Mouse (Mus musculus): ENCODE results near the gene Ano2.
A peak's percentile ranks its signal among the peaks of the same experiment; 100 is the strongest.

Ano2 gene

GRCm38 (mm10) chr6:125690057-125690703 lies at the start of gene Ano2:
TSS of gene Ano2 (plus strand) at chr6:125690419.
- peak; percentile 3 for DNase-seq

DNA sequence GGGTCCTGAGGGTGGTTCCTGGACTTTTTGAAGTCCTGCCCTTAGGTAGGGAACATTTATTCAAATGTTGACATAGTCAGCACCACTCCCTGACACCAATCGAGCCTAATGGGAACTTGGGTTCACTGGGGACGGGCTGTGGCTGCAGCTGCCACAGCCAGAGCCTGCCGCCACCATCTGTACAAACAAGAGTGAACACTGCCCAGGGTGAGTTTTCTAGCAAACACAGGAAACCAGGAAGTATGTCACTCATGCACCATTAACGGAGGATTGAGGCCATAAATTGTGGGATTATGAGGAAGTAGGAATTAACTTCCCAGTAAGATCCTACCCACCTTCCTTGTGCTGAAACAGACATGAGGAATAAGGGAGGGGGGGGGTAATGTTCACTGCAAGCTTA lies 49.7 kb upstream of the Ano2 start:
- DNase-seq: no peak

- DNase-seq: no peak
Measured at GRCm38 (mm10) chr6:125641146-125641545, 49.1 kb upstream of the Ano2 start.

GRCm38 (mm10) chr6:125648964-125649363 lies 41.3 kb upstream of the Ano2 start:
- no peak for DNase-seq

DNA sequence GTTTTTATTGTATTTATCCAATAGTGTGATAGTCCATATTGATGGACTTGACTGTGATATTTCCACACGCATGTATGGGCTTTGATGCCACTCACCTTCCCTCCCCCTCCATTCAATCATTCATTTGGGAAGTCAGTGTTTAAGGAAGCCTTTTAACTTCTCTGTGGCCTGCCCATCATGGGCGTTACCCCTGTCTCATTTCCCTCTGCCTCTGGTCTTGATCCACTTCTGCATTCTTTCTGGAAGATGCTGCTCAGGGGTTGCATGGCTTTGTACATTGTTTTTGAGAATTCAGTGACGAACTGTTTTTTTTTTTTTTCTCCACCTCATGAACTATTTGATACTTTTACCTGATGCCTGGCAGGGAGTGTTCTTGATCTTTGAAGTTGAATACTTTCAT lies 38.9 kb upstream of the Ano2 start:
- no peak for DNase-seq

DNA sequence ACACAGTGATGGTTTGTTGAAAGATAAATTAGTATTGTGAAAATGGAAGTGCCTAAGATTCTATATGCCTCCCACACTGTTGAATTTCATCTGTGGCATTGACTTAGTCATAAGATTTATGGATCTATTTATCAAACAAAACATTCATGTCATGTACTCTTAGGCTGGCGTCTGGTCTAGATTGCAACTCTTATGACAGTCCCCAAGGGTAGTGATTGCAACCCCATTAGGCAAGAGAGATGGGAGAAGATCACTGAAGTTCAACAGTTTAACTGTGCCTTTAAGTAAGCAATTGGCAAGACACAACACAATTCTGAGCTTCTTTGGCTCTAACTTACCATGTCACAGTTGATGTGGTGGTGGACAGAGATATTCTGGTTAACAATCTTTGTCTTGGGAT lies 36.8 kb upstream of the Ano2 start:
- no peak for DNase-seq

DNA sequence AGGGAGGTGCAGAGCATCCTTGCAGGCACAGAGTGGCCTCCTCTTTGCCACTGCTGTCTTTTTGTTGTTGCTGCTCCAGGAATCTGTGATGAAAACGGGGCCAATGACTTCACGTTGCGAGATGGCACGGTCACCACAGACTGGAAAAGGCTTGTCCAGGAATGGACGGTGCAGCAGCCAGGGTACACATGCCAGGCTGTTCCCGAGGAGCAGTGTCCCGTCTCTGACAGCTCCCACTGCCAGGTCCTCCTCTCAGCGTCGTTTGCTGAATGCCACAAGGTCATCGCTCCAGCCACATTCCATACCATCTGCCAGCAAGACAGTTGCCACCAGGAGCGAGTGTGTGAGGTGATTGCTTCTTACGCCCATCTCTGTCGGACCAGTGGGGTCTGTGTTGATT lies 33.3 kb upstream of the Ano2 start:
- DNase-seq: peak; percentile 10

DNA sequence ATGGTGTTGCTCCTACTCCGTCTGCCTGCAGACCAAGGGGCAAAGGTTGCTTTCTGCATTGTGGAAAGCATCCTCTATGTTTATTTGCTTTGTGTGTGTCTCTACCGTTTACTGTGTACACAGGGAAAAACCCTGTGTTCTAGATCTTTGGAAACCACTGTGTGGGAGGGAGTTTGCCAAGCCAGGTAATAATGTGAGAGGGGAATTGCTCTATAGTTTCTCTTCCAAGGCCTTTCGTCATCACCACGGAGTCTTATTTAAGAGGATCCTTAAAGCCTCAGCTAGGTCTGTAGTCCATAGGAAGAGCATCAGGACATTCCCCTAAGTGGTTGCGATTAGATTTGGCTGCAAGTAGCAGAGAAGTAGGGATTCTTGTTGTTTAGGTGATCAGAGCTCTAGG lies 32.3 kb upstream of the Ano2 start:
- DNase-seq: no peak

DNA sequence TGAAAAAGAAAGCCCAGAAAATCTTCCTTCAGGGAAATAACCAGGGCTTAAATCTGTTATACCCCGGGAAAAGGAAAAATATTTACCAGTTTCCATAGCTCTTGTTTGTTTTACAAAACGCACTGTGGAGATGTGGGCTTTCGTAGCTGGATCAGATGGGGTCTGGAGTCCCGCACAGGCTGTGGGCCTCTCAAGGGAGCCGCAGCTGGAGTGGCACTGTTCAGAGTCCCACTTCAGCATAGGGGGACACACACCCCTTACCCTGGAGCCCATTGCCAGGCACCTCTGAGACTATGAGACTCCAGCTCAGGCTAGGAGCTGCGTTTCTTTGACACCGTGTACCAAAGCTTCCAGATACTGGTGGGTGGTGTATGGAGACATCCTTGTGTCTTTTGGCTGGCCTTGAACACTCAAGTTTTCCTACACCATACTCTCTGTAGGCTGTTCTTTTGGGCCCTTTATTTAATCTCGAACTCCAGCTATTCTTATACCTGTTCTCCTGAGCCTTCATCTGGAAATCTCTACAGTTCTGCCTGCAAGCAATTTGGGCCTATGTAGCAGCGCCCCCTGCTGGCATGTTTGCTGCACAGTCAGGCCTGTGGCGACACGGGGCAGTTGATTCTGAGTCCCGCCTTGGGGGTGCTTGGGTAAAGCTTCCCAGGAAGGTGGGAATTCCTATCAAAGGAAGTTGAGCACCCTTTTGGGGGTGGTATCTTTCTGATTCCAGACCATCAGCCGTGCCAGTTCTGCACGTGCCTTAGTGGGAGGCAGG lies 28.9 kb upstream of the Ano2 start:
- DNase-seq: peak; percentile 33

DNA sequence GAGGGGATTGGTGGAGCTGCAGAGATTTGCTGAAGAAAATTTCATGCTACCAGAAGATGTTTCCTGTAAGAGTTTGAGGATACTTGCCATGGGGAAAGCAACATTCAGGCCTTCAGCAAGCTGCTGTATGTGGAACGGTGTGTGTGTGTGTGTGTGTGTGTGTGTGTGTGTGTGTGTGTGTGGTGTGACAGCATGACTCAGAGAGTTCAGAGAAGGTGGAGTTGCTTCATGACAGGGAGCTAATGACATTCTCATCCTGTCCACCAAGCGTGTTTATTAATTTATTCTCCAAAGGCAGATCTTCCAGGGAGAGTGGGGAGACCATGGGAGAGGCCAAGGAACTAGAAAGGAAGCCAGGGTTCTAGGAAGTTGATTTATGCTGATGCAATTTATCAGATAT lies 26.3 kb upstream of the Ano2 start:
- no peak for DNase-seq

DNA sequence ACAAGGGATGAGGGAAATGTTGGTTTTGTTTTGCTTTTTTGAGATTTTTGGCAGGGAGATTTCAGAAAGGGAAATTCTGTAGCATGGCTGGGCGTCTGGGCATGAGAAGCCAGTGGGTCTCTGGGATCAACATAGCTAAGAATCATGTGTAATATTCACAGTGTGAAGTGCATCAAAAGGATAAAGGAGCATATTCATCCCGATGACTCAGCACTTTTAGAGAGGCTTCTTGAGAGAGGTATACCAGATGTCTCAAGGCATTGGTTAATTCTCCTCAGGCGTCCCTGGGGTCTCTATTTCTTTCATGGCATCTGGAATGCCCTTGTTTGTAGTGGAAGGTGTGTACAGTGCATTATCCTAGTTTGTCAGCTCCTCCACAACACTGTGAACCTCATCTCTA lies 18.4 kb upstream of the Ano2 start:
- no peak for DNase-seq

DNA sequence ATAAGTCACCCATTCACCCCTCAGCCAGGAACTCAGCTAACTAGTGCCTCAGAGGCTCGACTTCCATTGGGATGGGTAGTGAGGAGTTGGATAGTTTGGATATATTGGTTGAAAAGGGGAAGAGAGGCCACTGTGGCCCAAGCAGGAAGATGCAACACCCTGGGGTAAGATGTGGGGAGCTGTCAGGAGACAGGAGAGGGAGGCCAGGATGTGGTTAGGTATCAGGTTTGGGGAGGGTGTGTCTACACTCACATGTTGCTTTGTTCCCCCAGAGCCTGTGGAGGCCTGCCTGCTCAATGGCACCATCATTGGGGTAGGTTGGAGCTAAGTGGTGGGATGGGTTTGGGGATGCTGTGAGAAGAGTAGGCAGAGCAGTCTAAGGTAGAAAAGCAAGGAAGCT lies 11.7 kb upstream of the Ano2 start:
- no peak for DNase-seq

DNA sequence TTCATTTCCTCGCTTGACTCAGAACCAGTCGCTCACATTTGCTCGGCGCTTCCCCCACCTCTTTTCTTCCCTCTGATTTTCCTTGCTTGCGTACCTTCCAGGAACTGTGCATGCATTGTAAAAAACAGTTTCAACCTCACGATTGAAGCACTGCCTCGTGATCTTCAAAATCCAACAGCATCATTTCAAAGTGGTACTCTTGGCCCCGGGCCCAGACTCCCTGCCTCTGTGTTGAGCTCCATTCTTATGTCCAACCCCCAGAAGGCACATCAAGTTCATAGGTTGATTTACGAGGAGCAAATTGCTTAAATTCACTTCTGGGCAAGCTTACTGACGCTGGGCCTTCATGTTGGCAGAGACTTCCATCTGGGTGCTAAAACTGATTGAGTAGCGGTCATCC lies 9.6 kb upstream of the Ano2 start:
- no peak for DNase-seq

DNA sequence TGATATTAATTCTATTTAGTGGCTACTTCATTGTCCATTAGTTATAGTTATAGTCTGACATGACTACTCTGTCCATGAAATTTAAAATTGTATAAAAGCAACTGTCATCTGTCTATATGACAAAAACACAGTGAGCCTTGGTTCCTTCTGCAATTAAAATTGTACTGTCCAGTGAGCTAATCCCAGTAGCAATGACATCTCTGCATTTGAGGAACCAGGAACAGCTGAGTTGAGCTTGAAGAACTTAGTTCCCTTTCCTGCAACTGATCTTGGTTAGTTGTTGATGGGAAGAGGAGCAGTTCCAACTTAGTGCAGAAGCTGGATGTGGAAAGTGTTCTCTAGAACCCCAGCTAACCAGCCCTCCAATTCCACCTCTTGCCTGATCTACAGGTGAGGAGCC lies 4.8 kb upstream of the Ano2 start:
- no peak for DNase-seq

DNA sequence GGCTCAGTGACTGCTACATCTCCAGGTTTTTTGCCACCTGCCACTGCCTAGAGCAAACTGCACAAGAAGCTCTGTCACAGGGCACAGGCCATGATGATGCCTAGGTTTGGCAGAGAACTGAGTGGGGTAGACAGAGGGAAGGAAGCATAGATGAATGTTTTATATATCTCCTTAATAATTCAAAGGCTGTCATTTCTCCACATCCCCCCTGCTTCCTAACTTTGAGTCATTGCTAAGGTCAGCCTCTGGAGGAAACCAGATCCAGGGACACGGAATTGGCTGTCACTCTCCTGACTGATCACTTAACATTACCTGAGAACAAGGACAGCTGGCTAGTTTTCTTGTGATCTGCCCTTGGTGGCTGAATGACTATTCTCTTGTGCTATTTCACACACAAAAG lies 2.2 kb upstream of the Ano2 start:
- no peak for DNase-seq

GRCm38 (mm10) chr6:125701146-125701545 lies 10.9 kb downstream of the Ano2 start:
- no peak for DNase-seq

GRCm38 (mm10) chr6:125711261-125711660 lies 21.0 kb downstream of the Ano2 start:
- DNase-seq: no peak

DNA sequence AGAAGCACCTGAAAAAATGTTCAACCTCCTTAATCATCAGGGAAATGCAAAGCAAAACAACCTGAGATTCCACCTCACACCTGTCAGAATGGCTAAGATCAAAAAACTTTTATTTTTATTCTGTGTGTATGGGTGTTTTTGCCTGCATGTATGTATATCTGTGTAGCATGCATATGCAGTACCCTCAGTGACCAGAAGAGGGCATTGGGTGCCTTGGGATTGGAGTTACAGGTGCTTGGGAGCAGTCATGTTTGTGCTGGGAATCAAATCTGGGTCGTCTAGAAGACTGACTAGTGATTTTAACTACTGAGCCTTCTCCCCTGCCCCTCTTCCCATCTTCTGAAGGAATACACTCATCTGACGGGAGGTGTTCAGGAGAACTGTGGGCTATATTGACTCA lies 36.2 kb downstream of the Ano2 start:
- no peak for DNase-seq

- no peak for DNase-seq
Measured at GRCm38 (mm10) chr6:125727484-125727911, 37.3 kb downstream of the Ano2 start.

DNA sequence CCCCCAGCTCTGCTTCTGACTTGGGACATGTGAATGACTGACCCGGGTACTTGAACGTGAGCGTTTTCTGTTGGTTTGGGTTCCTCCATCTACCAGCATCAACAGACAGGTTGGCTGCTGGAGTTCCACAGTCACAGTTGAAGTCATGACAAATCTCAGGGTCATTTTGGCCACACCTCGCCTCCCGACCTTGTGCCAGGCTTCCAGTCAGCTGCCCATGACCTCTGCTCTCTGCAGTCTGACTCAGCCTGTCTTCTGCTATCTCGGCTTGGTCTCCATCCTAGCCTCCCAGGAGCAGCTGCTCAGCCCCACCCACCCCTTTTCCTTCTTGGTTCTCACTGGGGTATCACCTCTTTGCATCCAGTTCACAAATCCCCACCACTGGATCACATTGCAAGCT lies 39.3 kb downstream of the Ano2 start:
- no peak for DNase-seq

DNA sequence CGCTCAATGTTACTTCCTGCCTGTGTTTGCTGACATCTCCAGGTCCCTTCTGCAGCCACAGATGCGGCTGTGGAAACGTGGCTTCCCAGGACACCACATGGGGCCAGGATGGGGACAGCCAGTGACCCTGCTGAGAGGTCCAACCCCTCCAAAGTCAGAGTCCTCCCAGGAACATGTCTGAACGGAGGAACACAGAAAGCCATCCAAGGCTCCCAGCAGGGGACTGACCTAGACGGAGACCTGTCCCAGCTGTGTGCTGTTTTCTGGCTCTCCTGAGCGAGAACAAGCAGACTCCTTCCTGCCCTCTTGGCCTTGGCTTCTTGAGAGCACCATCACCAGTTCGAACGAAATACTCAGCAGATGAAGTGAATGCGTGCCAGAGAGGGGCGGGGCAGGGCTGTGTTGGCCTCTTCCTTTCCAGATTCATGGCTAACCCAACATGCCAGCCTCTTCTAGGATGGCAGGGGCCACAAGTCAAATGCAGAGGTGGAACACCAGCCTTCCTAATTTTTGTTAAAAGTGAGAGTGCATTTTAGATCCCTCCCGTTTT lies 39.8 kb downstream of the Ano2 start:
- no peak for DNase-seq

DNA sequence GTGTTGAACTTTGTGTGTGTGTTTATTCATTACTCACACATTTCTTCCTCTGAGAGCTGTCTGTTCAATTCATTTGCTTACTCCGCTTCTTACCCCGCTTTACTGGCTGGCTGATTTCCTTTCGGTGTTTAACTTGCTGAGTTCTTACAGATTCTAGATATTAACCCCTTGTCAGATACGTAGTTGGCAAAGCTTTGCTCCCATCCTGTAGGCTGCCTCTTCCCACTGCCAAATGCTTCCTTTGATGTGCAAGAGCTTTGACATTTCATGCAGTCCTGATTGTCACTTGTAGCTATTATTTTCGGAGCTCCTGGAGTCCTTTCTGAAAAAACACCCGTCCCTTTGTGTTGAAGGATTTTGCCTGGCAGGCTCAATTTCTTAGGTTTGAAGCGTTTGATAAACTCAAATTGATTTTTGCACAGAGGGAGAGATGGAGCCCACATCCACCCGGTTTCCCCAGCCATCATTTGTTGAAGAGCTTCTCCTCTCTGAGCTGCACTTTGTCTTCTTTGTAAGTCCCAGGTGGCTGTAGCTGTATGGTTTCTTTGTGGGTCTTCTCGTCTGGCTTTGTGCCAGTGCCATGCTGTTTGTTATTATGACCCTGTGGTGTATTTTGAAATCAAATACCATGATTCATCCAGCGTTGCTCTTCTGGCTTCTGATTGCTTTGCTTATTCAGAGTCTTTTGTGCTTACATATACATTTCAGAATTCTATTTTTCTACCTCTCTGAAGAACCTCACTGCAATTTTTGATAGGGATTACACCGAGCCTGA lies 47.5 kb downstream of the Ano2 start:
- DNase-seq: no peak

DNA sequence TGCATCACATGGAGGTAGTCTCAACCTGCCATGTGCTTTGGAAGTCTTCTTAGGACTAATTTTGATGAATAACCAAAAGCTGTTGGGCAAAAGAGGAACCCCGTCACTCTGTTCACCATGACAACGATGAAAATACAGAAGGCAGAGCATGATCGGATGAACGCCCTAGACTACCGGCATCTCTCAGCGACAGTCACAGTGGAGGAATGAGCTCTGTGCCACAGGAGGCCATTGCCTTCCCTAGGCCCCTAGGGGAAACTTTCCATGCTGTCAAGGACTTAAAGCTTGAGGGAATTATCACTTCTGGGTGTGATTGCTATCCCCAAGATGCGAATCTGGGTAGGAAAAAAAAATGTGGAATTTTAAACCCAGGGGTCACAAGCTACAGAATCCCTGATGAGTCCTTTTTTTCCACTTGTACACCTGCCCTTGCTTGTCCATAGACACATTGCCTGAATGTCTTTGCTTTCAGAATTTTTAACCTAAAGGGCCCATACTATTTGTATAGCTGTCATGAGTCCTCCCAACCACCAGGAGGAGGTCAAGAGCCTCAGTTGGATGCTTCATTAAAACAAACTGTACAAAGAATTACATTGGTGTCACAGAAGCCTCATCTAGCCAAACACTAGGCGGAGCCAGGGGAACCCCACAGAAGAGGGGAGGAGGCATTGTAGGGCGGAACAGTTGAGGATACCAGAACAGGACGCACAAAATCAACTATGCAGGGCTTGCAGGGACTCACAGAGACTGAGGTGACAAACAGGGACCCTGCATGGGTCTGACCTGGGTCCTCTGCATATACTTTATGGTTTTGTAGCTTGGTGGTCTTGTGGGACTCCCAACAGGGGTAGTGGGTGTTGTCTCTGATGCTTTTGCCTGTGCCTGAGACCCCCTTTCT lies 53.2 kb downstream of the Ano2 start:
- no peak for DNase-seq
